Mouse (Mus musculus) cerebellum, postnatal 10 days (tissue): ENCODE data around the gene Olfr305.
"Not testable (repeated sequence)": the region's sequence is repeated elsewhere in the genome, so short reads cannot be mapped to it uniquely, and the experiment has no call there.

Experiments
- DNase-seq, 2 experiments: peaks; one replicate each; pipeline ENCODE4 v3.0.0; 2021; ENCODE audit warnings: mixed read lengths in 2 of 2

Olfr305 gene

DNA sequence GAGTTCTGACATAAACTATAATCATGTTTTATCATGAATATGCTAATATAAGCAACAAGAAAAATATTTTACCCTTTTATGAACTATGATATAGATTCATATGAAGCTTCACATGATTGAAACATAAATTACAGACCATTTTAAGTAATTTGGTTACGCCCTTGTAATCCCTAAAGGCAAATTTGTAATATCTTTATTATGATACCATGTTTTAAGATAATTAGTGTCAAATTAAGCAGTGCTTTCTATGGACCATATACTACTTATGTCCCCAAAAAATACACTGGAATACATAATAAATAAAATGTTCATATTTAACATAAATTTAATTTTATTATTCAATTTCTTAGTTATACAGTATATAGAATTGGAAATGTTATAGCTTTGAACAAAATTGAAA, at the start of gene Olfr305:
Gene Olfr305, minus strand, starts transcription at position 101 of the 400 bp plus-strand sequence.
- DNase-seq, result no peak

DNA sequence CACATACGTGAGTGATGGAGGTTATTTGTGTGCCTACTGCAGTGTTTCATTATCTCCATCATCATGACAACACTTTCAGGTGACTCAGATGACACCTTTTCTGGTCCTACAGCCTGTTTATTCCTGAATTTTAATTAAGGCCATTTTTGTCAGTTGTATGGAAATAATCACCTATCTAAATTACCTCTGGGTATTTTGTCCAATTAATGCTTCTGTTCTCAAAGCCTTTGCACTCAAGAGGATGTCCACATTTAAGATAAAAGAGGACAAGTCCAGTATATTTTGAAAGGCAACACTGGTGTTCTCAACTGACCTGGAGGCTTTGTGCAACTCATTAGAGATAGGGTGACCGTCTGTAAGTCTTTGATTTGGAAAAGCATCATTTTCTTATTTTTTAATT, 36.8 kb upstream of the Olfr305 start, which contains the start of gene Olfr301:
Gene Olfr301, plus strand, starts transcription at position 301 of the 400 bp plus-strand sequence.
- no peak for DNase-seq

DNA sequence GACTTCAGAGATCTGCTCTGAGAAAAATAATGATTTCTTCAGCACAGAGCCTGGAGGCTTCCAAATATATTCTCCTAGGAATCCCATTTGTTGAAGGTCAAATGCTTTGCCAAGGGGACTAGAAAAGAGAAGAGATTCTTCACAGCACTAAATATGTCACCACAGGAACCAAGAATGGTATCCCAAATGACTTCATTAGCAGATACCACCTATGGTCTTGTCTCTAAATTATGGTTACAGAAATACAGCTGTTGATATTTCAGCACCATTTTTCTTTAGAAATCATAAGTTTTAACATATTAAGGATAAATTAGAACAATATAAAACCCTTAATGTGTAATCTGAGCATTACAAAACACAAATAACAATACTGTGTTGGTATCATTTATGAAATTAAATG, 31.0 kb upstream of the Olfr305 start, which contains the start of gene Olfr303:
Gene Olfr303, minus strand, starts transcription at position 101 of the 400 bp plus-strand sequence.
- DNase-seq, result no peak

DNA sequence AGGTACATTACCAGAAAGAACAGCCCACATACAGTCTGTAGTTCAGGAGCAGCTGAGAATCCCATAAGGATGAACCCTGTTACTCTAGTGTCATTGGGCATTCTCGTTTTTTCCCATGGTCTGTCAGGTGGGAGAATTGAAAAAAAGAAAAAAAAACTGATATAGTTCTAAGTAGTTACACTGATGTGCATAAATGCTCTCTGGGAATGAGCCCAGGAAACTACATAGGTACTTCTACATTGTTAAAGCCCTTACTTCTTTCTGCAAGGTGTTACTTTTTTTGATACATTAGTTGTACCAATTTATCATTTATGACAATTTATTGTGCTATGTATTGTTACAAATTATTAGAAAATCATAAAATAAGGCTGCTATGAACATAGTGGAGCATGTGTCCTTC, 19.8 kb upstream of the Olfr305 start, which contains the start of gene Olfr304:
Gene Olfr304, minus strand, starts transcription at position 101 of the 400 bp plus-strand sequence.
- DNase-seq, result no peak

DNA sequence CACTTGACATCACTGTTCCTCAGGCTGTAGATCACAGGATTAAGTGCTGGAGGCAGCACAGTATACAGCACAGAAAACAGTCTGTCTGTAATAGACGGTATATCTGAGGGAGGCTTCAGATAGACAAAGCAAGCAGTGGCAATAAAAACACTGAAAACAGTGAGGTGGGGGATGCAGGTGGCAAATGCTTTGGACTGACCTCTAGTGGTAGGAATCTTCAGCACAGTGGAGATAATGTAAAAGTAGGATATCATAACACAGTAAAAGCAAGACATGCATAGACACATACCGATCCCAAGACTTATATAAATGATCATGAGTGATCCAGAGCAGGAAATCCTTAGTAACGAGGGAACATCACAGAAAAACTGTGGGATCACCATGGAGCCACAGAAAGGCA, 19.0 kb upstream of the Olfr305 start:
- no peak for DNase-seq

DNA sequence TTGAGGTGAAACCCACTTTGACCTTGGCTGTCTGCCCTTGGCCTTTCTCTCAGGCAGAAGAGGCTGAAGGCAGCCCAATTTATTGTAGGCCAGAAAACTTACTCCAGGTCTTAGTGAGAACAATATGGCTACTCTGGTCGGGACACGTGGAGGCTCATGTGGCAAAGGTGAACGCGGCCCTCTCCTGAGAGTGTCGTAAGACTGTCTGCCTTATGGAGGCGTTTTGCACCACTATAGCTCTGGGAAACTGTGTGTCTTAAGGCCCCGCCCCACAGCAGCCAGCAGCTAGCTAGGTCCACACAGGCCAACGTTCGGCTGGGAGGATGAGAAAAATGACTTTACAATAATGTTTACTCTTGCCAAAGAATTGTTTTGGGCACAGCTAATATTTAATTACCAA, 20.4 kb downstream of the Olfr305 start:
- DNase-seq, result not testable (repeated sequence)

DNA sequence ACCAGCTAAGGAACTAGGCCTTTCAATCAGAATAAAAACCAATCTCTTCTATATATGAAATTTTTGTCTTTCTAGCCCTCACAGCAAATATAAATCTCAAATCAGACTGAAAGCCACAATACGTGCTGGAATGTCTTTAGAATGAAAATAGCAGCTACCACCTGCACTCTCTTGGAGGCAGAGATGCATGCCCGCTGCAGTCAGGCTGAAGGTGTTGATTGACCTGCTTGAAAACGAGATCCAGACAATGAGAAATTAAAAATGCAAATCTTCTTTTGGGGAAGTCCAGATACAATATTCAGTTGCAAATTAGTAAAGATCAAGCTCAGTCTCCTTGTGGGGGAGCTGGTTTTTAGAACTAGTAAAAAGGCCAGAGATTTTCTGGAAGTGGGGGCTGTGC, 22.5 kb downstream of the Olfr305 start:
- no peak for DNase-seq

DNA sequence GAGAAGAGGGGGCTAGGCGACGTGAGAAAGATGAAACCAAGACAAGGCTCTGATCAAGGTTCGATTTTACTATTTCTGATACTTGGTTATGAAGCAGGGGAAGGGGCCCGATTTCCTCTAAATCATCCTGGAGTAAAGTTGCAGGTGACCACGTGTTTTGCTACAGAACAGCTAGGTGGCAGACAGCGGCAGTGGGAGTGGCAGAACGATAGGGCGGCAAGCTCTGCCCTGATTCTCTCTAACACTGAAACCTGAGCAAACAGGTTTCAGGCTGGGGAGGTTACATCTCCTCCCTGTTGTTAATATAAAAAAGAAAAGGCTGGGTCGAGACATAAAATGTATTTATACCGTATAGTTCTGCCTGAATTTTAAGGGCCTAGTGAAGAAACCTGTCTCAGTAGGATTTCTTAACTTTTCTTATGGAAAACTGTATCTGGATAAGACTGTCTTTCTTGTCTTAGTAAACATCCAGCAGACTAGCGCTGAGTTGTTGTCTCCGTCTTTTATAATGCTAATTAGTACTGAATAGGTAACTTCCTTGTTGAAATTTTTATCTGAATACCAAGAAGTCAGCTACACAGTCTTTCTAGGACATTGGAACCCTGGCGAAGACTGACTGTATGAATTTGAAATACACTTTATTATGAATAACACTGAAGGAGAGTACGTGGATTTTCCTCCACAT, 23.7 kb downstream of the Olfr305 start:
- no peak for DNase-seq

DNA sequence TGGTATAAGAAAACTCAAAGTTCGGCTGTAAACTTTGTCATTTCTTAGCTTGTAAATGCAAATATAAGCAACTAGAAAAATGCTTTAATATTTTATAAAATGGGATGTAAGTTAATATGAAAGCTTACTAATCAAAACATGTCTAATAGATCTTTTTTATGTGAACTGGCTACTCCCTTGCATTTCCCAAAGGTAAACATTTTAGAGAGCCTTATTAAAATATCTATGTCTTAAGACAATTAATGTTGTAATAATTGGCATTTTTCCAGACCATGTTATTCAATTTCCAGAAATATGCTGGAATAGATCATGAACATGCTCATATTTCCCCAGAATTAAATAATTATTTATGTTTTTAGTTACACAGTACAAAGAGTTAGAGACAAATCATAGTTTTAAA, 29.2 kb downstream of the Olfr305 start, which contains the start of gene Olfr307:
Gene Olfr307, minus strand, starts transcription at position 101 of the 400 bp plus-strand sequence.
- DNase-seq, result no peak

DNA sequence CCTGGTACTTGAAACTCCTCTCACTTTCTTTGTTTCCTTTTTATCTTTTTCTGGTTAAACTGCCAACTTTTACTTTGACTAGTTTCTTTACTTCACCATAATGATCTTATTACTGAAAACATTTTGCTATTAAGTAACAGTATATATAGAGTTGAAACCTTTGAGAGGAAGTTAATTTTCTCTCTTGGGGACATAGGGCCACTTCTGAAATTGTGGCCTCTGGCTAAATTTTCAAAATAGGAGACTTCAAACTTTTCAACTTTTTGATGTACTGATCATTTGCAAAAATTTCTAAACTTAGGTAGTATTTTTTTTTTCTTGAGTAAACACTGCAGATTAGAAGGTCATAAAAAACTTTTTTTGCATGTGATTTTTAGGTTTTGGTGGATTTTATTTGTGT, 41.2 kb downstream of the Olfr305 start, which contains the start of gene Olfr308:
Gene Olfr308, minus strand, starts transcription at position 101 of the 400 bp plus-strand sequence.
- DNase-seq, result no peak

DNA sequence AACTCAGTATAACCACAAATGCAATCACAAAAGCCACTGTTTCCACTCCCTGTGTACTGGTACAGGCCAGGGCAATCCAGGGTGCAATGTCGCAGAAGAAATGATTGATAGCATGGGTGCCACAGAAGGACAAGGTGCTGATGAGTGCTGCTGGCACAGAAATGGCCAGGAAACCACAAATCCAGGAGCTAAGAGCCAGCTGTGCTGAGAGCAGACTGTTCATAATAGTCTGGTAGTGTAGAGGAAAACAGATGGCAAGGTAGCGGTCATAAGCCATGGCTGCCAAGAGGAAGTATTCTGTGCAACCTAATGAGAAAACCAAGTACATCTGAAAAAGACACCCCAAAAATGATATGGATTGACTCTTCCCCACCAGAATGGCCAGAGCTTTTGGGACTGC, 45.4 kb downstream of the Olfr305 start:
- DNase-seq, result no peak

DNA sequence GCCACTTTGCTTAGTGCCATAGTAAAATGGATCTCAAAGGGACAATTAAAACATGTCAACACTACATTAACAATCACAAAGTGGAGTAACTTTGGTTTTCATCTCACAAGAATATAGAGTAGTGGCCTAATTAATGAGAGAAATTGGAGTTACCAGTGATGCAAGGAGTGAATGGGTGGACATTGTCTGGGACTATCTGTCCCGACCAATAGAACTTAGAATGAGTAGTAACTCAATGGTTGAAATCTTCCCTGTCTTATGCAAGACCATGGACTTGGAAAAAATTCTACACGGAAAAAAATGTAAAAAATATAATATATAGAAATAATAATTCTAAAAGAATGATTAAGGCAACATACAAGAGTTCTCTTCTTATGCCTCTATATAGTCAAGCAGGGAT, 53.1 kb downstream of the Olfr305 start, which contains the start of gene Olfr309:
Gene Olfr309, minus strand, starts transcription at position 101 of the 400 bp plus-strand sequence.
- DNase-seq, result no peak
